Mouse (Mus musculus) cerebellum, adult 2 months (tissue): ENCODE measurements at regions not wholly inside any gene's neighbourhood (a gene's known extent, or its start where the extent isn't known, plus 50 kb on each side); places are given as distances from the start of the nearest gene placed in this dataset.

Experiments used
- DNase-seq, 2 experiments: peaks; one replicate each; pipeline ENCODE4 v3.0.0; 2021
- H3K27ac ChIP-seq: fragments of 200-500 bp; 2 replicates; pipeline ENCODE4 v1.5.1; 2012; ENCODE audit warnings: low read length, control low read depth, inconsistent platforms; ENCODE audit not compliant: insufficient read depth
- H3K27me3 ChIP-seq: fragments of 200-500 bp; 2 replicates; pipeline ENCODE4 v1.6.1; 2012; ENCODE audit warnings: inconsistent platforms, mild to moderate bottlenecking, low read length, moderate library complexity; ENCODE audit not compliant: control insufficient read depth, insufficient read depth
- H3K4me1 ChIP-seq: fragments of 200-500 bp; 2 replicates; pipeline ENCODE4 v1.6.1; 2011; ENCODE audit warnings: low read length; ENCODE audit not compliant: control insufficient read depth, insufficient read depth
- H3K4me3 ChIP-seq: fragments of 200-500 bp; replicated peaks from 2 replicates; pipeline ENCODE3; 2011; ENCODE audit warnings: mild to moderate bottlenecking, low read depth, low read length, control low read depth; ENCODE audit not compliant: insufficient read depth
- CTCF ChIP-seq: fragments of 200-500 bp; IDR thresholded peaks from 2 replicates; pipeline ENCODE4 v1.5.1; 2011; ENCODE audit warnings: low read depth, mild to moderate bottlenecking, control low read depth, low read length, moderate library complexity, borderline replicate concordance; ENCODE audit not compliant: insufficient read depth
- POLR2A ChIP-seq: fragments of 200-500 bp; IDR thresholded peaks from 2 replicates; pipeline ENCODE4 v1.6.1; 2011; ENCODE audit warnings: low read length, control low read depth, borderline replicate concordance; ENCODE audit not compliant: insufficient read depth
- WGBS: fragments of 180-500 bp; shearing (Covaris S2); methylation state at CpG from one replicate; pipeline ENCODE4 v1.1.7; 2018; 5-methylcytosine and 5-hydroxymethylcytosine counted together

- TF ChIP-seq CTCF (no peak), POLR2A (no peak)
- DNase-seq = no peak
- WGBS = 33% methylated on average over 4 of the region's 4 CpGs
Measured at GRCm38 (mm10) chr6:67109774-67110173, 72.5 kb upstream of the Gadd45a start.

DNA sequence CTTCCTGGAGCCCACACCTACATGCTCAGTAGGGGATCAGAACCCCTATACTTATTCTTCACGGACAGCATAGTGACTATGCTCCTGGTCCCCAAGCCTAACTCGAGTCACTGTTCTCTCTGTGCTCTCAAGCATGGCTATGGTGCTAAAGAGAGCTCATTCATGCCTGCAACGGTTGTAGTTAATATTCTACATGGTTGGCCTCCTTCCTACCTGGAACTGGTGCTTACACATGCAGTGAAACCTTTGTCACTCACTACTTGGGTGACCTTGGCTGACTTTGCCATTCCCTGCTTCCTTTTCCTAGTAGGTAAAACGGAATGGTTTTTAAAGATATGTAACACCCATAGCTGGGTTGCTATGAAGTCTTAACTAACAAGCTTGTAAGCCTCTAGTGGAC lies 70.3 kb upstream of the Gadd45a start:
- no peak for DNase-seq
- H3K27ac ChIP-seq = no peak overlapping the region
- TF ChIP-seq CTCF (no peak), POLR2A (no peak)
- WGBS = 79% methylated on average over 4 of the region's 4 CpGs
- H3K27me3 ChIP-seq = no peaks in the 10 kb centered on the region
- H3K4me1 ChIP-seq = no peaks in the 10 kb centered on the region
- H3K4me3 ChIP-seq = no peak overlapping the region

More at GRCm38 (mm10) chr6:67109774-67110173, 72.5 kb upstream of the Gadd45a start:
- Histone ChIP-seq H3K27ac (no peak overlapping the region), H3K4me1 (no peaks in the 10 kb centered on the region), H3K27me3 (no peaks in the 10 kb centered on the region), H3K4me3 (no peak overlapping the region)

DNA sequence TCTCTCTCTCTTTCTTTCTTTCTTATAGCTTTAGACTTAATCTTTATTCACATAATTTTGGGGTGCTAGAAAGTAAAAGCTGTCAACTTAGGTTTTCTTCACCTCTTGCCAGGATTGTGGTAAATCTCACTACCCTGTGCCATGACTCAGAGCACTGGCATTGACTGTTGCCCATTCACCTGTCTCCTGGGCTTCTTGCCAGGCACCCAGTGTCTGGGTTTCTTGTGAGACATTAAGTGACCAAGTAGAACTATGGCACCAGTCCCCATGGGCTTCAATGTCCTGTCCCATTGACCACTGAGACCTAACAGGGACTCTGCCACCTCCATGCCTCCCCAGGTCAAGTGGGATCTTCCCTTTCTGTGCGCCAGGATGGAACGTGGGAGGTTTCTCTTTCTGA lies 69.2 kb upstream of the Gadd45a start:
- Histone ChIP-seq H3K27me3 (no peaks in the 10 kb centered on the region), H3K4me1 (no peaks in the 10 kb centered on the region; the same call in 1 of the 2 replicates), H3K27ac (no peak overlapping the region), H3K4me3 (no peak overlapping the region)
- WGBS = 80% methylated on average over 2 of the region's 2 CpGs
- DNase-seq = peak in 1 of 2 experiments; percentile 23
- TF ChIP-seq CTCF (no peak), POLR2A (no peak)

DNA sequence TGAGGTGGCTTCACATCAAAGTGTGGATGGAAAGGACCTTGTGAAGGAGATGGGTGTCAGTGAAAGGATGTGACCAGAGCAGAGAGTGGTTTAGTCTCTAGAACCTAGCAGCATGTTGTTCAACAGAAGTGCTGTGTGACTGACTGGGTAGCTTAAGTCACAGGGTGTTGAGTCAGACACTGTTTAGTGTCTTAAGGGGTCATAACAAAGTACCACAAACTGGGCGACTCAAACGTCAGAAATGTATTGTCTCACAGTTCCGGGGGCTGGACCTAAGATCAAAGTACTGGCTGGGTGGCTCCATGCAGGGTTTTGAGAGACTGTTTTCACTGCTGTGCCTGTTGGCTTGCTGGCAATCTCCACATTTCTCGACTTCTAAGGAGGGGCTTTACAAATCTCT lies 68.1 kb upstream of the Gadd45a start:
- no peaks in the 10 kb centered on the region; the same call in 1 of the 2 replicates for H3K4me1 ChIP-seq
- no peaks in the 10 kb centered on the region for H3K27me3 ChIP-seq
- TF ChIP-seq CTCF (no peak), POLR2A (no peak)
- H3K27ac ChIP-seq = no peak overlapping the region
- 36% methylated on average over 4 of the region's 4 CpGs for WGBS
- DNase-seq = no peak
- no peak overlapping the region for H3K4me3 ChIP-seq

DNA sequence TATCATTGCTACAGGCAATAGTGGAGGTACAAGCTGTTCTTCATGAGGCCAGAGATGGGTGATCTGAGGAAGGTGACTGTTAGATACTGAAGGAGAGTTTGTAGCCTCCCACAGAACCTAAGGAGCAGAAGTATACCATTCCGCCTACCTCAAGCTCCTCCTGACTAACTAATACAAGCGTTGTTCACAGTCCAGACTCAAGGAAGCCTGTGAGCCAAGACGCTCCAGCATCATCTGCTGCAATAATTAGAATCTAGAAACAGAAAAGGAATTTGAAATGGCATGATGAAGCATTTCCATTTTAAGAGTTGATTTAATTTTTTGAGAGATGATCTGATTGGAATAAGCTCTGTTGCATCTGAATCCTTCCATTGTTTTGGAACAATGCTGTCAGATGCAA lies 66.9 kb upstream of the Gadd45a start:
- H3K27me3 ChIP-seq = no peaks in the 10 kb centered on the region
- TF ChIP-seq POLR2A (no peak), CTCF (no peak)
- DNase-seq = no peak
- 90% methylated on average over 3 of the region's 3 CpGs for WGBS
- H3K4me3 ChIP-seq = no peak overlapping the region
- H3K4me1 ChIP-seq = no peaks in the 10 kb centered on the region; the same call in 1 of the 2 replicates
- H3K27ac ChIP-seq = no peak overlapping the region

GRCm38 (mm10) chr6:67102541-67103134 lies 65.4 kb upstream of the Gadd45a start:
- Histone ChIP-seq H3K27me3 (no peaks in the 10 kb centered on the region), H3K4me1 (no peaks in the 10 kb centered on the region; the same call in 1 of the 2 replicates), H3K27ac (no peak overlapping the region), H3K4me3 (no peak overlapping the region)
- DNase-seq = peak; percentile 33 to 46
- TF ChIP-seq POLR2A (no peak), CTCF (no peak)
- whole genome bisulfite sequencing = 35% methylated on average over 11 of the region's 11 CpGs

GRCm38 (mm10) chr6:67102014-67102413 lies 64.8 kb upstream of the Gadd45a start:
- 47% methylated on average over 4 of the region's 4 CpGs for WGBS
- TF ChIP-seq CTCF (no peak), POLR2A (no peak)

GRCm38 (mm10) chr6:67094426-67094825 lies 57.2 kb upstream of the Gadd45a start:
- 87% methylated on average over 3 of the region's 3 CpGs for WGBS
- H3K27me3 ChIP-seq = no peaks in the 10 kb centered on the region; the same call in 1 of the 2 replicates
- H3K4me3 ChIP-seq = no peak overlapping the region
- DNase-seq = no peak
- H3K27ac ChIP-seq = no peak overlapping the region
- H3K4me1 ChIP-seq = peaks cover 10% of the 10 kb centered on the region
- TF ChIP-seq CTCF (no peak), POLR2A (no peak)

More at GRCm38 (mm10) chr6:67102014-67102413, 64.8 kb upstream of the Gadd45a start:
- Histone ChIP-seq H3K27ac (no peak overlapping the region), H3K27me3 (no peaks in the 10 kb centered on the region), H3K4me1 (no peaks in the 10 kb centered on the region; the same call in 1 of the 2 replicates), H3K4me3 (no peak overlapping the region)
- peak in 1 of 2 experiments; percentile 18 for DNase-seq
